In the genomic region with DNA sequence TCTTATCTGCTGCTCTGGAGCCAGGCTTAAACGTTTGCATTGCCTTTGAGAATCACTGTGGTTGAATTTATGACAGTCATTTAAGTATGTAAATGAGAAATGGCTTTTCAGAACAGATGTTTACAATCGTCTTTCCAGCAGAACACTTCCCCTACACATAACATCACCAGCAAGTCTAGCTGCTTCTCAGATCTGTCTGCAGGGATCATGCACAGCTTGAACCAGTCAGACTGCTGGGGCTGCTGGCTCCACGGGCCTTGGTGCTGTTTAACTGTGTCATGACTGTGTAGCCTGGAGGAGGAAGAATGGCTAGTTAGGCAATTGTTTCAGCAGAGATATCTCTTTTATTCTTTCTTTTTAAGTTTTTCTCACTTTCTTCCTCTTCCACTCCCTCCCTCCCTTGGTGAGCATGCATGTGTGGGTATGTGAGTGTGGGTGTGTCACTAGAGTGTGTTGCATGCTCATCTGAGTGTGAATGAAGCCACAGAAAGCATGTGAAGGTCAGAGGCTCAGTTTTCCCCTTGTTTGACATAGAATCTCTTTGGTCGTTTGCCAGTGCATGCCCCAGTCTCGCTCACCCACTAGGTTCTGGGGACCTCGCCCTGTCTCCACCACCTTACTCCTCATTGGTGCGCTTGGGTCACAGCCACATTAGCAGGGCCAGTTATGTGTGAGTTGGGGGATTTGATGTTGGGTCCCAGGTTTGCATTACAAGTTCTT, we compare ENCODE assay signal across 11 mouse cellular contexts. TPM values are rescaled to one million over a fixed set of nuclear protein-coding genes. Genes with fewer than 3 reads are reported as not detected.
A peak's percentile ranks its signal among the peaks of the same experiment; 100 is the strongest.
DNase-seq lines count a peak whose midpoint lies in the region; ATAC-seq lines count a peak whose summit lies in the region.
"Had no signal": no experiment of that assay in that cellular context is flagged by ENCODE, and none has a peak within 500 bp of the region (broad histone marks: within the 10 kb centered on the region; RNA-seq: fewer than 3 reads in every experiment).

No protein-coding gene starts in this region.

- peak overlapping the region; percentile 44 for H3K27ac ChIP-seq in hindbrain, embryonic 13.5 days
- no peak overlapping the region for H3K27ac ChIP-seq in hindbrain, embryonic 12.5 days
- H3K27ac ChIP-seq in forebrain, embryonic 16.5 days (ENCODE audit: low read length) = no peak overlapping the region
- peak overlapping the region; percentile 71 for H3K27ac ChIP-seq in neural tube, embryonic 14.5 days (ENCODE audit: low read depth, low read length)
- H3K27ac ChIP-seq: liver, embryonic 13.5 days had no signal

- 65% methylated on average over 7 of the region's 7 CpGs for WGBS in hindbrain, embryonic 13.5 days
- 63% methylated on average over 7 of the region's 7 CpGs for WGBS in hindbrain, embryonic 12.5 days
- 65% methylated on average over 7 of the region's 7 CpGs for WGBS in forebrain, embryonic 16.5 days
- 53% methylated on average over 7 of the region's 7 CpGs for WGBS in neural tube, embryonic 14.5 days

- H3K9me3 ChIP-seq in hindbrain, embryonic 13.5 days = no peaks in the 10 kb centered on the region
- no peaks in the 10 kb centered on the region for H3K9me3 ChIP-seq in hindbrain, embryonic 12.5 days (replicated peaks)
- no peaks in the 10 kb centered on the region for H3K9me3 ChIP-seq in forebrain, embryonic 16.5 days (ENCODE audit: control insufficient read depth, low read length)
- H3K9me3 ChIP-seq in neural tube, embryonic 14.5 days (ENCODE audit: control insufficient read depth, low read length) = no peaks in the 10 kb centered on the region
- H3K9me3 ChIP-seq: liver, embryonic 13.5 days had no signal

- no peaks in the 10 kb centered on the region for H3K36me3 ChIP-seq in hindbrain, embryonic 13.5 days
- H3K36me3 ChIP-seq in hindbrain, embryonic 12.5 days = no peaks in the 10 kb centered on the region
- no peaks in the 10 kb centered on the region for H3K36me3 ChIP-seq in forebrain, embryonic 16.5 days (ENCODE audit: control insufficient read depth, insufficient read depth)
- no peaks in the 10 kb centered on the region for H3K36me3 ChIP-seq in neural tube, embryonic 14.5 days (ENCODE audit: control insufficient read depth, insufficient read depth, low read length)

- H3K9ac ChIP-seq in hindbrain, embryonic 13.5 days = no peak overlapping the region
- no peak overlapping the region for H3K9ac ChIP-seq in hindbrain, embryonic 12.5 days
- no peak overlapping the region for H3K9ac ChIP-seq in forebrain, embryonic 16.5 days (replicated peaks; ENCODE audit: low read depth, low read length)
- no peak overlapping the region for H3K9ac ChIP-seq in neural tube, embryonic 14.5 days (replicated peaks; ENCODE audit: low read depth, low read length)
- H3K9ac ChIP-seq: liver, embryonic 13.5 days had no signal

- ATAC-seq in hindbrain, embryonic 13.5 days (ENCODE audit: low FRiP score) = no peak
- no peak for ATAC-seq in hindbrain, embryonic 12.5 days (ENCODE audit: low FRiP score)
- ATAC-seq in forebrain, embryonic 16.5 days = peak; percentile 50; the same call in 1 of the 2 replicates
- peak; percentile 79 for ATAC-seq in neural tube, embryonic 14.5 days (ENCODE audit: low read depth)

- H3K27me3 ChIP-seq in hindbrain, embryonic 13.5 days = no peaks in the 10 kb centered on the region
- no peaks in the 10 kb centered on the region for H3K27me3 ChIP-seq in hindbrain, embryonic 12.5 days
- no peaks in the 10 kb centered on the region for H3K27me3 ChIP-seq in forebrain, embryonic 16.5 days (replicated peaks; ENCODE audit: control insufficient read depth, insufficient read depth, low read length)
- H3K27me3 ChIP-seq in neural tube, embryonic 14.5 days (ENCODE audit: control insufficient read depth, insufficient read depth, low read length) = no peaks in the 10 kb centered on the region
- H3K27me3 ChIP-seq: liver, embryonic 13.5 days had no signal

- no peak overlapping the region for H3K4me3 ChIP-seq in hindbrain, embryonic 13.5 days
- no peak overlapping the region for H3K4me3 ChIP-seq in hindbrain, embryonic 12.5 days
- H3K4me3 ChIP-seq in forebrain, embryonic 16.5 days (replicated peaks; ENCODE audit: low read length) = no peak overlapping the region
- H3K4me3 ChIP-seq in neural tube, embryonic 14.5 days (ENCODE audit: low read depth, low read length) = no peak overlapping the region
- H3K4me3 ChIP-seq: liver, embryonic 13.5 days had no signal

- DNase-seq in lung, postnatal 10 days = peak; percentile 59
- DNase-seq in lung, postnatal 25 days (ENCODE audit: low spot score) = no peak
- DNase-seq in adrenal gland, adult 18-20 months (ENCODE audit: low spot score in 2 of 2) = no peak
- DNase-seq: adrenal gland, postnatal 36 days; cerebellum, postnatal 36 days; liver, embryonic 13.5 days; thymus, postnatal 14 days had no signal

- 0 out of 2 replicates have a peak, but pooled peaks cover 9% of the 10 kb centered on the region for H3K4me1 ChIP-seq in hindbrain, embryonic 13.5 days (replicated peaks)
- 0 out of 2 replicates have a peak, but pooled peaks cover 4% of the 10 kb centered on the region for H3K4me1 ChIP-seq in hindbrain, embryonic 12.5 days
- peaks cover 5% of the 10 kb centered on the region; the same call in 1 of the 2 replicates for H3K4me1 ChIP-seq in forebrain, embryonic 16.5 days (replicated peaks; ENCODE audit: control insufficient read depth, insufficient read depth, low read length)
- peaks cover 11% of the 10 kb centered on the region; the same call in 1 of the 2 replicates for H3K4me1 ChIP-seq in neural tube, embryonic 14.5 days (ENCODE audit: control insufficient read depth, insufficient read depth, low read length)
- H3K4me1 ChIP-seq: liver, embryonic 13.5 days had no signal

- no peak overlapping the region for H3K4me2 ChIP-seq in hindbrain, embryonic 13.5 days
- H3K4me2 ChIP-seq in hindbrain, embryonic 12.5 days (replicated peaks) = no peak overlapping the region
- no peak overlapping the region for H3K4me2 ChIP-seq in forebrain, embryonic 16.5 days (ENCODE audit: low read length)
- H3K4me2 ChIP-seq in neural tube, embryonic 14.5 days (ENCODE audit: low read depth, low read length) = no peak overlapping the region
- H3K4me2 ChIP-seq: liver, embryonic 13.5 days had no signal

RNA-seq across cellular contexts. Expression of gene Mthfd1l, which starts 33.5 kb away (rescaled TPM):
- polyA plus RNA-seq in hindbrain, embryonic 13.5 days (2015; fragmentation: Nextera tagmentation; extraction: Ambion mirVana) = 5.3 and 6.0 TPM in 2 replicates
- polyA plus RNA-seq in hindbrain, embryonic 12.5 days (2016; fragmentation: Nextera tagmentation; extraction: Ambion mirVana) = 8.3 and 9.1 TPM in 2 replicates
- polyA plus RNA-seq in forebrain, embryonic 16.5 days (2015; fragmentation: Nextera tagmentation; extraction: Ambion mirVana) = 3.9 and 4.6 TPM in 2 replicates
- polyA plus RNA-seq in neural tube, embryonic 14.5 days (2014; fragmentation: Nextera tagmentation; extraction: Ambion mirVana) = 5.6 and 7.1 TPM in 2 replicates
- total RNA-seq in adrenal gland, adult 18-20 months (2021) = 1 to 10 TPM; 2.4 to 3.7 TPM

Comparison
In these comparisons a context has a peak if more than half of its experiments do, and no peak if none do; other contexts are left out.
1. H3K27ac ChIP-seq: peak in hindbrain, embryonic 13.5 days (single experiment) and neural tube, embryonic 14.5 days (single experiment); none in hindbrain, embryonic 12.5 days (single experiment) and forebrain, embryonic 16.5 days (single experiment).
2. ATAC-seq: peak in forebrain, embryonic 16.5 days (single experiment) and neural tube, embryonic 14.5 days (single experiment); none in hindbrain, embryonic 13.5 days (single experiment) and hindbrain, embryonic 12.5 days (single experiment).